Mouse (Mus musculus): ENCODE data around the gene Tbk1.

GRCm38 (mm10) chr10:121576372-121576771 is 10.2 kb downstream of the Tbk1 start:
- TF ChIP-seq EP300 (IDR thresholded peaks at IDR 0.05; ENCODE audit: insufficient read depth, low read depth, low read length) = no peak
- TF ChIP-seq POLR2A (IDR thresholded peaks at IDR 0.05; ENCODE audit: insufficient read depth, low read depth, low read length) = no peak
- no peak for TF ChIP-seq CTCF (IDR thresholded peaks at IDR 0.05)

Data from heart, adult 2 months (tissue).